Mouse (Mus musculus): ENCODE data around the gene Nup214. TPM values are rescaled to one million over a fixed set of nuclear protein-coding genes. Genes with fewer than 3 reads are reported as not detected.

The Nup214 gene
- total RNA-seq (2021) = 10 to 100 TPM; 54.3 to 59.0 TPM
- long read RNA-seq, partial matches to known transcripts = 16 of 35 reads
- long read RNA-seq, other reads (novel, unspliced or antisense) = 15 of 35 reads

- peak; percentile 99 to 100 for DNase-seq (ENCODE audit: low spot score in 2 of 2)
These were observed at the start of gene Nup214 for GRCm38 (mm10) chr2:31974141-31974808. Nup214 (plus strand) TSS chr2:31974436.

GRCm38 (mm10) chr2:31924811-31925210 lies 49.4 kb upstream of the Nup214 start:
- no peak for DNase-seq (ENCODE audit: low spot score in 2 of 2)

- DNase-seq (ENCODE audit: low spot score in 2 of 2) = no peak
These were observed 48.3 kb upstream of the Nup214 start for GRCm38 (mm10) chr2:31925936-31926335.

GRCm38 (mm10) chr2:31929664-31930063 lies 44.6 kb upstream of the Nup214 start:
- DNase-seq (ENCODE audit: low spot score in 2 of 2) = no peak

GRCm38 (mm10) chr2:31934551-31934950 lies 39.7 kb upstream of the Nup214 start:
- DNase-seq (ENCODE audit: low spot score in 2 of 2) = no peak

GRCm38 (mm10) chr2:31935054-31935453 lies 39.2 kb upstream of the Nup214 start:
- DNase-seq (ENCODE audit: low spot score in 2 of 2) = no peak

- DNase-seq (ENCODE audit: low spot score in 2 of 2) = no peak
These were observed 35.9 kb upstream of the Nup214 start for GRCm38 (mm10) chr2:31938298-31938697.

GRCm38 (mm10) chr2:31943011-31943410 lies 31.2 kb upstream of the Nup214 start:
- no peak for DNase-seq (ENCODE audit: low spot score in 2 of 2)

- no peak for DNase-seq (ENCODE audit: low spot score in 2 of 2)
These were observed 28.7 kb upstream of the Nup214 start for GRCm38 (mm10) chr2:31945580-31945979.

- DNase-seq (ENCODE audit: low spot score in 2 of 2) = no peak
These were observed 25.8 kb upstream of the Nup214 start for GRCm38 (mm10) chr2:31948392-31948791.

- DNase-seq (ENCODE audit: low spot score in 2 of 2) = no peak
These were observed 25.4 kb upstream of the Nup214 start for GRCm38 (mm10) chr2:31948801-31949200.

GRCm38 (mm10) chr2:31950058-31950871 lies 24.0 kb upstream of the Nup214 start, which contains the start of gene Aif1l:
Aif1l (plus strand) TSS chr2:31950139.
- peak in 1 of 2 experiments; percentile 38 for DNase-seq (ENCODE audit: low spot score in 2 of 2)

GRCm38 (mm10) chr2:31950966-31951365 lies 23.3 kb upstream of the Nup214 start:
- DNase-seq (ENCODE audit: low spot score in 2 of 2) = no peak

- DNase-seq (ENCODE audit: low spot score in 2 of 2) = no peak
These were observed 22.0 kb upstream of the Nup214 start for GRCm38 (mm10) chr2:31952236-31952635.

GRCm38 (mm10) chr2:31952725-31953124 lies 21.5 kb upstream of the Nup214 start:
- no peak for DNase-seq (ENCODE audit: low spot score in 2 of 2)

- DNase-seq (ENCODE audit: low spot score in 2 of 2) = no peak
These were observed 20.5 kb upstream of the Nup214 start for GRCm38 (mm10) chr2:31953687-31954086.

GRCm38 (mm10) chr2:31954779-31955181 lies 19.5 kb upstream of the Nup214 start:
- no peak for DNase-seq (ENCODE audit: low spot score in 2 of 2)

GRCm38 (mm10) chr2:31955686-31956085 lies 18.6 kb upstream of the Nup214 start:
- no peak for DNase-seq (ENCODE audit: low spot score in 2 of 2)

- DNase-seq (ENCODE audit: low spot score in 2 of 2) = no peak
These were observed 17.0 kb upstream of the Nup214 start for GRCm38 (mm10) chr2:31957211-31957610.

GRCm38 (mm10) chr2:31960986-31961385 lies 13.2 kb upstream of the Nup214 start:
- no peak for DNase-seq (ENCODE audit: low spot score in 2 of 2)

GRCm38 (mm10) chr2:31961791-31962222 lies 12.4 kb upstream of the Nup214 start:
- DNase-seq (ENCODE audit: low spot score in 2 of 2) = no peak
